Mouse (Mus musculus) hindbrain, embryonic 15.5 days (tissue): ENCODE results near the gene Fau. TPM values are rescaled to one million over a fixed set of nuclear protein-coding genes. Genes with fewer than 3 reads are reported as not detected.

Experiments used
- ATAC-seq: fragments of 200-750 bp; cut with Nextera tagmentation; 2 replicates; pipeline ENCODE4 v1.8.0; 2017; ENCODE audit warnings: low read depth, moderate number of reproducible peaks, moderate TSS enrichment; ENCODE audit not compliant: low FRiP score
- H3K27ac ChIP-seq: fragments of 300-500 bp; sonication (generic); replicated peaks from 2 replicates; pipeline ENCODE4 v1.5.1; 2015; ENCODE audit warnings: mild to moderate bottlenecking, inconsistent platforms
- H3K27me3 ChIP-seq: fragments of 300-500 bp; sonication (generic); 2 replicates; pipeline ENCODE4 v1.6.1; 2015; ENCODE audit warnings: control low read depth, inconsistent platforms
- H3K36me3 ChIP-seq: fragments of 300-500 bp; sonication (generic); 2 replicates; pipeline ENCODE4 v1.6.1; 2015; ENCODE audit warnings: control low read depth, inconsistent platforms
- H3K4me1 ChIP-seq: fragments of 300-500 bp; sonication (generic); replicated peaks from 2 replicates; pipeline ENCODE4 v1.6.1; 2015; ENCODE audit warnings: control low read depth, inconsistent platforms
- H3K4me2 ChIP-seq: fragments of 300-500 bp; sonication (generic); 2 replicates; pipeline ENCODE4 v1.6.1; 2015; ENCODE audit warnings: moderate library complexity, mild to moderate bottlenecking, inconsistent platforms
- H3K4me3 ChIP-seq: fragments of 300-500 bp; sonication (generic); 2 replicates; pipeline ENCODE4 v1.5.1; 2015; ENCODE audit warnings: mild to moderate bottlenecking, inconsistent platforms
- H3K9ac ChIP-seq: fragments of 300-500 bp; sonication (generic); 2 replicates; pipeline ENCODE4 v1.6.1; 2015; ENCODE audit warnings: inconsistent platforms
- H3K9me3 ChIP-seq: fragments of 300-500 bp; sonication (generic); 2 replicates; pipeline ENCODE4 v1.6.1; 2016; ENCODE audit warnings: control low read depth, inconsistent platforms
- WGBS: fragments of 180-500 bp; shearing (Covaris S2); methylation state at CpG from one replicate; pipeline ENCODE4 v1.1.7; 2015; 5-methylcytosine and 5-hydroxymethylcytosine counted together
- polyA plus RNA-seq: library from polyadenylated mRNA; unstranded; fragments of >200 nt; fragmentation: Nextera tagmentation; extraction: Ambion mirVana; gene quantifications from 2 replicates; pipeline ENCODE4 v1.2.1, GENCODE M21; 2015

The Fau gene
- polyA plus RNA-seq, 1 experiment from 2014 or later: 507 TPM

DNA sequence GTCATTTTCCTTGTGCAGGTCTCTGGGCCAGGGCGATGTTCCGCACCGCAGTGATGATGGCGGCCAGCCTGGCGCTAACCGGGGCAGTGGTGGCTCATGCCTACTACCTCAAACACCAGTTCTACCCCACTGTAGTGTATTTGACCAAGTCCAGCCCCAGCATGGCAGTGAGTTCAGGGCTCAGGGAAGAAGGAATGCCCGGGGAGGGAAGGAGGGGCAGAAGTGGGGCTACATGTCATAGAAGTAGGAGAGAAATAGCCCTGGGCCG, 9.8 kb upstream of the Fau start:
- H3K27ac ChIP-seq: no peak overlapping the region
- peaks cover 46% of the 10 kb centered on the region for H3K36me3 ChIP-seq
- WGBS: 86% methylated on average over 8 of the region's 8 CpGs
- H3K9ac ChIP-seq: peak overlapping the region; percentile 78
- peaks cover 27% of the 10 kb centered on the region for H3K4me1 ChIP-seq
- H3K4me2 ChIP-seq: peak overlapping the region; percentile 98
- no peaks in the 10 kb centered on the region for H3K27me3 ChIP-seq
- no peak for ATAC-seq
- peak overlapping the region; percentile 99 for H3K4me3 ChIP-seq
- no peaks in the 10 kb centered on the region for H3K9me3 ChIP-seq

DNA sequence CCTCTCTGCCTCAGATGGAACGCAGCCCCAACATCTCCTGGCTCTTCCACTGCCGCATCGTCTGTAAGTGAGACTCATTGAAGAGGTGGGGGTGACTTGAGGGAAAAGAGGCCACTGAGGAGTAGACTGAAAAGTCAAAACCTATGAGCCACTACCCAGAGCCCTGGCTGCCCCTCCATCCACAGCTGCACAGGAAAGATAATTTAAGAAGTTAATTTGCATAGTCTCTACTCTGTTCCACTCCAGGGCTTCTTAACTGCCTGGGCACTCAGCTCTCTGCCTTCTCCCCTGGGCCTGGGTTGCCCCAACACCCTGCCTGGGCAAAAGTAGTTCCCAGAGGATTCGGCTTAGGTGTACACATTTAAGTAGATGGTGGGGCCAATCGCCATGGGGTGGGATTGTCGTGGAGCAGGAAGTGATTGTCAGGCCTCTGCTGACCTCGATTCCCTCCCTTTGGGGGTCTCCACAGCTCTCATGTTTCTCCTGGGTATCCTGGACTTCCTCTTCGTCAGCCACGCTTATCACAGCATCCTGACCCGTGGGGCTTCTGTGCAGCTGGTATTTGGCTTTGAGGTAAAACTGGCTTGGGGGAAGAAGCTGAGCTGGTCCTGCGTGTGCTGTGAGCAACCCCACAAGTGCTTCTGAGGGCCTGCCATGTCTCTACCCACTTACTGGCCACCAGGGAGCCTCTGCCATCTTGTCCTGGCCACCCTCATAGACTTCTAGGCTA, 8.8 kb upstream of the Fau start:
- Histone ChIP-seq H3K9me3 (no peaks in the 10 kb centered on the region), H3K9ac (no peak overlapping the region), H3K4me3 (no peak overlapping the region), H3K27me3 (no peaks in the 10 kb centered on the region), H3K4me1 (peaks cover 27% of the 10 kb centered on the region), H3K36me3 (peaks cover 57% of the 10 kb centered on the region), H3K27ac (no peak overlapping the region), H3K4me2 (0 out of 2 replicates have a peak overlapping the region, but pooled peaks have one; percentile 98)
- no peak for ATAC-seq
- WGBS: 91% methylated on average over 11 of the region's 11 CpGs

DNA sequence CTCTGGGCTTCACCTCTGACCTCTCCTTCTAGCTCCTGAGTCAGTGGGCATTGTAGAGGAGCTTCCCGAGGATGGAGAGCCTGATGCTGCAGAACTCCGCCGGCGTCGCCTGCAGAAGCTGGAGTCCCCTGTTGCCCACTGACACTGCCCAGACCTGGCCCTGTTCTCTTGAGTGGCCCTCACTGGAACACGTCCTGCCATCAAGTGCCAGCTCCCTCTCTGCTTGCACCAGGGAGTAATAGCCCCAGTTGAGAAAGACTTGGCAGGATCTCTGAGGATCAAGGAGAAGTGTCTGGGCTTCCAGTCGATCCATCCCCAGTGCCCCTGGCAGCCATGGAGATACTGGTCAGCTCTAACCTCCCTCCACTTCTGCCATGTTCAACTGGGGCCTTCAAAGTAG, 5.1 kb upstream of the Fau start:
- H3K4me2 ChIP-seq: no peak overlapping the region
- H3K27me3 ChIP-seq: no peaks in the 10 kb centered on the region
- H3K4me3 ChIP-seq: no peak overlapping the region
- H3K36me3 ChIP-seq: peaks cover 69% of the 10 kb centered on the region
- no peak overlapping the region for H3K27ac ChIP-seq
- H3K9ac ChIP-seq: no peak overlapping the region
- WGBS: 86% methylated on average over 7 of the region's 7 CpGs
- H3K9me3 ChIP-seq: no peaks in the 10 kb centered on the region
- no peak for ATAC-seq
- peaks cover 26% of the 10 kb centered on the region for H3K4me1 ChIP-seq

DNA sequence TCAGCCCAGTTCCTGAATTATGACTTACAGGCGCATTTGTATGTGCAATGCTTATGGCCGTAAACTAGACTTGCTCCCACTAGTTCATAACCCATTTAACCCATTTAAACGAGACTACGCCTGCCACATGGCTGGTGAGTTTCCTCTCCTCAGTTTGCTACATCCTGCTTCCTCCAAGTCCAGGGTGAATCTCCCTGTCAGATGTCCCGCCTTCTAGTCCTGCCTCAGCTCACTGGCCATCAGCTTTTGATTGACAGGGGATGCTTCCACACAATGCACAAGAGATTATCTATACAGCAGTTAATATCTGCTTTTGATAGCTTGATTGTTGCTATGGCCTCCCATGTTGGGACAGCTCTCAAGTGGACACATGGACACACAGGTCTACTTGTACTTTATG, 3.3 kb upstream of the Fau start:
- WGBS: 88% methylated on average over 5 of the region's 5 CpGs

DNA sequence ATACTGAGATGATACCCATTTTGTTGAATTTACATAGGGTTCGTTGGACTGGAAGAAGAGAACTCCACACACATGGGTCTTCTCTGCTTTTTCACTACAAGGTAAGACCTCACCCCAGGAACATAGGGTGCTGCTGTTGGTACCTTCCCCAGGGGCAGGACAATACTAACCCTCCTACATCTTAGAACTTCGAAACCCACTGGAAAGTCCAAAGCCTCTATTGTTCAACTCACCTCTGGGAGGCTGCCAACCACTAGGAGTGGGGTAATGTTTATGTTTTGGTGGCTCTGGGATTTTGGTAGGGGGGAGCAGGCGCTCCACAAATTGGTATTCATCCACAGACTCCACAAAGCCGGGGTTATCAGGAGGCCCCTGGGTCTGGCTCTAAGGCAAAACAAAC, 948 bp upstream of the Fau start:
- ATAC-seq: no peak
- H3K9me3 ChIP-seq: no peaks in the 10 kb centered on the region
- H3K36me3 ChIP-seq: peaks cover 38% of the 10 kb centered on the region
- peaks cover 28% of the 10 kb centered on the region for H3K4me1 ChIP-seq
- H3K4me2 ChIP-seq: peak overlapping the region; percentile 88
- no peaks in the 10 kb centered on the region for H3K27me3 ChIP-seq
- H3K9ac ChIP-seq: peak overlapping the region; percentile 89
- peak overlapping the region; percentile 92 for H3K4me3 ChIP-seq
- no peak overlapping the region for H3K27ac ChIP-seq
- 60% methylated on average over 4 of the region's 4 CpGs for WGBS

More for the DNA sequence above, 3.3 kb upstream of the Fau start:
- H3K27me3 ChIP-seq: no peaks in the 10 kb centered on the region
- peaks cover 58% of the 10 kb centered on the region for H3K36me3 ChIP-seq
- no peak overlapping the region for H3K4me2 ChIP-seq
- no peak overlapping the region for H3K4me3 ChIP-seq
- no peak overlapping the region for H3K9ac ChIP-seq
- H3K4me1 ChIP-seq: peaks cover 23% of the 10 kb centered on the region
- H3K27ac ChIP-seq: no peak overlapping the region
- no peak for ATAC-seq
- H3K9me3 ChIP-seq: no peaks in the 10 kb centered on the region

DNA sequence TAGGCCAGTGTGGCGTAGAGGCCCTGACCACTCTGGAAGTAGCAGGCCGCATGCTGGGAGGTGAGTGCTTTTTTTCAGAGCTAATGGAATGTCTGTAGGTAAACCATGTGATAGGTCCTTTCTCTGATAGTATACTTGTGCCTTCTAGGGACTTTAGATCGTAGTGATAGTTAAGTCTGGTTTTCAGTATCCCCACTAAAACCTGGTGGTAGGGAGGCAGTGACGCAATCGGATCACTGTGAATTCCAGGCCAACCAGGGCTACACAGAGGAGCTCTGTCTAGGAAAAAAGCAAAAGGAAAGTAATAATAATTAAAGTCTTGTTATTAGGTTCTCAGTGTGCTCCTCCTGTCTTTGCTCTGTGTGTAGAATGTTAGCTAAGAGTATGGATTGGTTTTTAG, 869 bp downstream of the Fau start:
- peak overlapping the region; percentile 92 for H3K4me3 ChIP-seq
- ATAC-seq: no peak
- H3K4me1 ChIP-seq: peaks cover 47% of the 10 kb centered on the region
- H3K27me3 ChIP-seq: no peaks in the 10 kb centered on the region
- WGBS: 39% methylated on average over 5 of the region's 5 CpGs
- peak overlapping the region; percentile 88 for H3K4me2 ChIP-seq
- H3K36me3 ChIP-seq: peaks cover 20% of the 10 kb centered on the region
- peak overlapping the region; percentile 88 for H3K9ac ChIP-seq
- peak overlapping the region; percentile 88; the same call in 1 of the 2 replicates for H3K27ac ChIP-seq
- H3K9me3 ChIP-seq: no peaks in the 10 kb centered on the region

DNA sequence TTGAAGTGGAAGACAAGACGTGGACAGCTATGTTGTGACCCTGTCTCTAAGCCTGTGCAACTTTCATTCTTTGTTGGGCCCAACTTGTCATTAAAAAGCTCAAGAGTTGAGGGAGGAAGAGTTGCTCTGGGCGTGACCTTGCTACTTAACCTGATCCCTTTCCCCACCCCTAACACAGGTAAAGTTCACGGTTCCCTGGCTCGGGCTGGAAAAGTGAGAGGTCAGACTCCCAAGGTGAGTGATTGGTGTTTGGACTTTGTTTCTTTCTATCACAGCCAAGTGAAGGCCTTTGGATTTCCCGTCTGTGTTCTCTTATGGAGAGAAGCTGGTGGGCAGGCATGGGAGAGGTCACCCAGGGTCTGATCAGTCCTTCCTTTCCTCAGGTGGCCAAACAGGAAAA, 1.3 kb downstream of the Fau start:
- Histone ChIP-seq H3K27me3 (no peaks in the 10 kb centered on the region), H3K36me3 (peaks cover 15% of the 10 kb centered on the region), H3K9ac (peak overlapping the region; percentile 88), H3K4me2 (peak overlapping the region; percentile 88), H3K4me1 (peaks cover 51% of the 10 kb centered on the region), H3K4me3 (peak overlapping the region; percentile 92), H3K9me3 (no peaks in the 10 kb centered on the region), H3K27ac (no peak overlapping the region)
- WGBS: 89% methylated on average over 5 of the region's 5 CpGs
- ATAC-seq: no peak

DNA sequence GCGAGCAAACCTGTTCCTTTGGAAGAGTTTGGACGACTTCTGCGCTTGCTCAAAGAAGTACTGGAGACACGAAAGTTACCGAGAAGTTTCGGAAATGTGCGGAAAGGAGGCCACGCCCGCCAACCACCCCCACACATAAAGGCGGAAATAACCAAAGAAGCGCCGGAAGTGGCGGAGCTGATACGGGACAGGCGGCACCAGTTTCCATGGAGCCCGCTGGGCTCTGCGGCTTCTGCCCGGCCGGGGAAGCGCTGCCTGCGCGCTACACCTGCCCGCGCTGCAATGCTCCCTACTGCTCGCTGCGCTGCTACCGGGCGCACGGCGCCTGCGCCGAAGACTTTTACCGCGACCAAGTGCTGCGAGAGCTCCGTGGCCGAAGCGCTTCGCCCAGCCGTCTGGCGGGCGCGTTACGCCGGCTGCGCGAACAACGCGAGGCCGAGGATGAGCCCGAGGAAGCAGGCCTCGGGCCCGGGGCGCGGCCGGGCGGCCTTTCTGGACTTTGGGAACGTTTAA, 3.4 kb downstream of the Fau start, which contains the start of gene Znhit2:
TSS of gene Znhit2 (plus strand) at position 172 of the 513 bp plus-strand sequence.
- Histone ChIP-seq H3K9ac (peak within 1 kb of the TSS; percentile 98), H3K9me3 (no peaks in the 10 kb centered on the region), H3K36me3 (peaks cover 4% of the 10 kb centered on the region; the same call in 1 of the 2 replicates), H3K4me3 (peak within 1 kb of the TSS; percentile 93), H3K27me3 (no peaks in the 10 kb centered on the region), H3K27ac (peak within 1 kb of the TSS; percentile 93), H3K4me1 (peaks cover 62% of the 10 kb centered on the region), H3K4me2 (peak within 1 kb of the TSS; percentile 99)
- WGBS: under 1% methylated on average over 58 of the region's 58 CpGs
- peak; percentile 67 for ATAC-seq

DNA sequence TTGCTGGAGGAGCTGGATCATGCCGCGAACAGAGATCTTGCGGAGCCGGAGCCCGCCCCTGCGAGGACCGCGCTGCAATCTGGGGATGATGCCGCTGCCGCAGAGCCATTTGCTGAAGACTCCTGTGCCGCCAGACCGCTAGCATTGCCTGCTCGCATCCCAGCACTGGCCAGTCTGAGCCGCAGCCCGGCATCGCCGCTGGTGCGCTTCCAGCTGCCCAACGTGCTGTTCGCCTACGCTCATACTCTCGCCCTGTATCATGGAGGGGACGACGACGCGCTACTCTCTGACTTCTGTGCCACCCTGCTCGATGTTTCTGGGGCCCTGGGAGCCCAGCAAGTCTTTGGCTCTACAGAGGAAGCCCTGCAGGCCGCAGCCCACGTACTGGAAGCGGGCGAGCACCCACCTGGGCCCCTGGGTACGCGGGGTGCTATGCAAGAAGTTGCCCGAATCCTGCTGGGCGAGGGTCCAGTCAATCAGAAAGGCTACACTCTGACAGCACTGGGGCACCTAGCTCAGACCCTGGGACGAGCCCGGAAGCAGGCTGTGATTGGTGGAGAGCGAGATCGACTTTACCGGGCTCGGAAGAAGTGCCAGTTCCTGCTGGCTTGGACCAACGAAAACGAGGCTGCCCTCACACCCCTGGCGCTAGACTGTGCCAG, 4.1 kb downstream of the Fau start:
- Histone ChIP-seq H3K4me1 (peaks cover 62% of the 10 kb centered on the region), H3K4me2 (peak overlapping the region; percentile 99), H3K27me3 (no peaks in the 10 kb centered on the region), H3K36me3 (peaks cover 4% of the 10 kb centered on the region; the same call in 1 of the 2 replicates), H3K9ac (peak overlapping the region; percentile 98), H3K4me3 (peak overlapping the region; percentile 93), H3K9me3 (no peaks in the 10 kb centered on the region), H3K27ac (peak overlapping the region; percentile 93)
- ATAC-seq: peak; percentile 1; the same call in 1 of the 2 replicates
- WGBS: 1% methylated on average over 44 of the region's 44 CpGs

DNA sequence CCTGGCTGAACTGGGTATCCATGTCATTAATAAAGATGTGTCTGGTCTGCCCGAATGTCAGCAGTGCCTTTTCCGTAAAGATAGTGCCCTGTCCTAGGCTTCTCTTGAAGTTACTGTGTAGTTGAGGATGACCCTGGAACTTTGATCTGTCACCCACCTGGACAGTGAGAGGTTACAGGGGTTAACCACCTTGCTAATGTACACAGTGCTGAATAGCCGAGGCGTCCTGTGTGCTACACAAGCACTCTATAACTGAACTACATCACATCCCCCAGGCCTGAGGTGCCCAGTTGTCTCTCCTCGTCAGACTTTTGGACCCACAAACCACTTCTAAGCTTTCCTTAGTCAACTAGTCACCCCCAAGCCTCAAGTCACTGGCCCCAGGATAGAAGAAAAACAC, 4.8 kb downstream of the Fau start:
- Histone ChIP-seq H3K4me1 (peaks cover 62% of the 10 kb centered on the region), H3K4me2 (peak overlapping the region; percentile 99), H3K36me3 (peaks cover 4% of the 10 kb centered on the region; the same call in 1 of the 2 replicates), H3K9ac (peak overlapping the region; percentile 98), H3K27ac (peak overlapping the region; percentile 93; the same call in 1 of the 2 replicates), H3K4me3 (peak overlapping the region; percentile 93), H3K9me3 (no peaks in the 10 kb centered on the region), H3K27me3 (no peaks in the 10 kb centered on the region)
- no peak for ATAC-seq
- 65% methylated on average over 5 of the region's 5 CpGs for WGBS

DNA sequence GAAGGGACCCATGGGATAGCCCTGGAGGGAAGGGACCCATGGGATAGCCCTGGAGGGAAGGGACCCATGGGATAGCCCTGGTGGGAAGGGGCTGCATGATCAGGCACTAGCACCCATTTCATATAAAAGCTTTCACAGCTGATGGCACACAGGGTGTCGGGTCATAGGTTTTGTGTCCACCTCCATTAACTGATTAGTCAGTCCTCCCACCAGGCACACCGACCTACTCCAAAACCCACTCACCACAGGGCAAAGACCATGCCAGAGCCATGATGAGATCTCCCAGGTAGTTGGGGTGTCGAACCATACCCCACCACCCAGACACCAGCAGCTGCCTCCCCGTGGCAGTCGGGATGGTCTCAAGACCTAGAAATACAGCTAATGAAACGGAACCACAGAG, 5.4 kb downstream of the Fau start:
- no peak for ATAC-seq
- WGBS: 89% methylated on average over 6 of the region's 6 CpGs
- Histone ChIP-seq H3K27ac (no peak overlapping the region), H3K27me3 (no peaks in the 10 kb centered on the region), H3K4me2 (peak overlapping the region; percentile 99; the same call in 1 of the 2 replicates), H3K4me3 (no peak overlapping the region), H3K9me3 (no peaks in the 10 kb centered on the region), H3K9ac (no peak overlapping the region), H3K4me1 (peaks cover 65% of the 10 kb centered on the region), H3K36me3 (peaks cover 4% of the 10 kb centered on the region; the same call in 1 of the 2 replicates)

DNA sequence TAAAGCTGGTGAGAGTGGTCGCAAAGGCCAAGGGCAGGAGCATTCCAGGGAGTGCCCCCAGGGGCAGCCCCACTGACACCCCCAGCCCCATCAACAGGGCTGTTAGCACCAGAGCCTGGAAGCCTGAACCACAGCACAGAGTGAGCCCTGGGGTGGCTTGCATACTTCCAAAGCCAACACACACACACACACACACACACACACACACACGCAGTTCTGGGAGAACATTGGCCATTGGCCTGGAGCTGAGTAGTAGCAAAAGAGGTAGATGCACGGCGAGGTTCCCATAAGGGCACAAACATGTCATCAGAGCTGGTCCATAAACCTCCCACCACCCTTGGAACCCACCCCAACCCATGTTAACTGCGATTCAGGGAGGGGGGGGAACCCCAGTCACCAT, 8.9 kb downstream of the Fau start:
- Histone ChIP-seq H3K4me1 (peaks cover 56% of the 10 kb centered on the region), H3K36me3 (peaks cover 23% of the 10 kb centered on the region), H3K9ac (peak overlapping the region; percentile 84), H3K4me3 (peak overlapping the region; percentile 61), H3K27me3 (no peaks in the 10 kb centered on the region), H3K9me3 (no peaks in the 10 kb centered on the region), H3K27ac (peak overlapping the region; percentile 88), H3K4me2 (peak overlapping the region; percentile 94)
- 25% methylated on average over 5 of the region's 5 CpGs for WGBS
- peak; percentile 16; the same call in 1 of the 2 replicates for ATAC-seq
